Mouse (Mus musculus) kidney, postnatal 0 days (tissue): ENCODE measurements around the gene Clec2l. TPM values are rescaled to one million over a fixed set of nuclear protein-coding genes. Genes with fewer than 3 reads are reported as not detected.

Experiments used
- ATAC-seq: fragments of 200-750 bp; cut with Nextera tagmentation; replicated peaks from 2 replicates; pipeline ENCODE4 v1.8.0; 2017; ENCODE audit warnings: low read depth, moderate number of reproducible peaks, moderate TSS enrichment, moderate library complexity; ENCODE audit not compliant: low FRiP score
- DNase-seq: peaks from one replicate; pipeline ENCODE4 v3.0.0-alpha.2; 2016; ENCODE audit warnings: low spot score
- H3K27ac ChIP-seq: fragments of 300-500 bp; sonication (generic); 2 replicates; pipeline ENCODE4 v1.5.1; 2014; ENCODE audit warnings: mild to moderate bottlenecking
- H3K27me3 ChIP-seq: fragments of 300-500 bp; sonication (generic); 2 replicates; pipeline ENCODE4 v1.6.1; 2014; ENCODE audit warnings: low read length, mixed read lengths; ENCODE audit not compliant: insufficient read depth
- H3K36me3 ChIP-seq: fragments of 300-500 bp; sonication (generic); 2 replicates; pipeline ENCODE4 v1.6.1; 2014; ENCODE audit warnings: low read length, mixed read lengths; ENCODE audit not compliant: insufficient read depth
- H3K4me1 ChIP-seq: fragments of 300-500 bp; sonication (generic); replicated peaks from 2 replicates; pipeline ENCODE4 v1.6.1; 2014; ENCODE audit warnings: antibody characterized with exemption, low read length, mixed read lengths; ENCODE audit not compliant: insufficient read depth
- H3K4me2 ChIP-seq: fragments of 300-500 bp; sonication (generic); 2 replicates; pipeline ENCODE4 v1.6.1; 2014; ENCODE audit warnings: mild to moderate bottlenecking, low read length, moderate library complexity, mixed read lengths
- H3K4me3 ChIP-seq: fragments of 300-500 bp; sonication (generic); replicated peaks from 2 replicates; pipeline ENCODE4 v1.5.1; 2014; ENCODE audit warnings: low read depth, low read length
- H3K9ac ChIP-seq: fragments of 300-500 bp; sonication (generic); 2 replicates; pipeline ENCODE4 v1.6.1; 2014; ENCODE audit warnings: low read depth, low read length
- H3K9me3 ChIP-seq: fragments of 300-500 bp; sonication (generic); replicated peaks from 2 replicates; pipeline ENCODE4 v1.6.1; 2016; ENCODE audit warnings: low read length, inconsistent platforms, mixed read lengths
- CTCF ChIP-seq: IDR thresholded peaks from 2 replicates; pipeline ENCODE4 v1.5.1; 2016; ENCODE audit warnings: antibody characterized with exemption, low read depth, mild to moderate bottlenecking, moderate library complexity
- WGBS: fragments of 180-500 bp; shearing (Covaris S2); extraction: QIAGEN DNeasy Blood & Tissue Kit; methylation state at CpG from one replicate; pipeline ENCODE4 v1.1.7; 2014; 5-methylcytosine and 5-hydroxymethylcytosine counted together
- polyA plus RNA-seq: library from polyadenylated mRNA; unstranded; fragments of >200 nt; fragmentation: Nextera tagmentation; extraction: Ambion mirVana; gene quantifications from 2 replicates; pipeline ENCODE4 v1.2.1, GENCODE M21; 2015

Clec2l gene
- polyA plus RNA-seq, 1 experiment from 2014 or later, result 1.6 TPM

DNA sequence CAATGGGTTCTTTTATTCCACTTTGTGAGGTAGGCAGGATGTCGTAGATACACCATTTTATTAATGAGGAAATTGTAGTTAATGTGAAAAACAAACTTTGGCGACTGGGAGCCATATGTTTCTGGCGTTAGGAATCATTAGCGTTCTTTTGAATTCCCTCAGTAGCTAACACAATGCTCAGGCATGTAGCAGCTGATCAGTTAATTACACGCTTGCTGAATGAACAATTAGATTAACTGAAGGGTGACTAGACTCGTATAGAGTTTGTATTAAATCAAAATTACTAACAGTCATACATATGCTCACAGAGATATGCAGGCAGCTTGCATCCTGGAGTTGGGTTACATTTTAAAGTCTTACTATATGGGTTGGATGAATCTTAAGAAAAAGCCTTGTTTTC lies 56.4 kb downstream of the Clec2l start:
- Histone ChIP-seq H3K9me3 (no peaks in the 10 kb centered on the region), H3K36me3 (peaks cover 62% of the 10 kb centered on the region), H3K9ac (no peak overlapping the region), H3K27ac (no peak overlapping the region), H3K4me3 (no peak overlapping the region), H3K4me2 (no peak overlapping the region), H3K27me3 (no peaks in the 10 kb centered on the region), H3K4me1 (no peaks in the 10 kb centered on the region)
- ATAC-seq, result no peak
- no peak for TF ChIP-seq CTCF
- DNase-seq, result no peak
- WGBS, result 82% methylated on average over 6 of the region's 6 CpGs

DNA sequence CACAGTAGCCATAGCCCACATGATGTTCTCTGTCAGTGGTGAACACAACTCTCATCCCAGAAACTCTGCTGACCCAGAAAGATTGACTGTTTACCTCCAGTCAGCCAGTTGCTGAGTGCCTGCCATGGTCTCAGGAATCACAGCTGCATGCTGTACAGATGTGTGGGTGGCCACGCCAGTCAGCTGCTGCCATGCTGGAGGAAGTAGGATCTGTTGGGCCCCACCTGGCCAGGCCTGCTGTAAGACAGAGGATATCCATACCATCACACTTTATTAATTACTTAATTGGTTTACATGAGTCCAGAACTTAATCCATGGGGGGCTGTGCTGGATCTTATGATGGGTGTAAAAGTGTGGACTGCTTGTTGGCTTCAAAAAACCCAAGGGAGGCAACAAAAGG lies 58.5 kb downstream of the Clec2l start:
- H3K4me1 ChIP-seq, result no peaks in the 10 kb centered on the region
- no peak overlapping the region for H3K4me3 ChIP-seq
- no peak overlapping the region for H3K4me2 ChIP-seq
- no peaks in the 10 kb centered on the region for H3K27me3 ChIP-seq
- no peaks in the 10 kb centered on the region for H3K9me3 ChIP-seq
- WGBS, result 76% methylated on average over 1 of the region's 1 CpGs
- no peak overlapping the region for H3K9ac ChIP-seq
- H3K36me3 ChIP-seq, result peaks cover 52% of the 10 kb centered on the region
- TF ChIP-seq CTCF, result no peak
- no peak overlapping the region for H3K27ac ChIP-seq
- ATAC-seq, result no peak
- no peak for DNase-seq

DNA sequence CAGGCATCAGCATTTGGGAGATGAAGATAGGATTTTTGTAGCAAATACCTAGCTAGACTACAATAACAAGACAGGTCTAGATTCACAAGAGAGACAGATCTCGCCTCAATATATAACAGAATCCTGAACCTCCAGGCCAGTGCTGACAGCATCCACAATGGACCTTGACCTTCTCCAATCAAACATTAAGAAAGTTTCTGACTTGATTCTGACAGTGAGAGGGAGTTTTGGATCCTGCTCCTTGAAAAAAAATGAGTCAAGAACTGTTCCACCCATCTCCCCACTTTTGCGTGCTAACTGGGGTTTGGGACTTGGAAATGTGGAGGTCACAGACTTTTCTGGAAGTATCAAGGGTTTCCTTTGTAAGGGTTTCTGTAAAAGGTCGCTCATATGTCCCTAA lies 62.6 kb downstream of the Clec2l start:
- Histone ChIP-seq H3K4me3 (no peak overlapping the region), H3K9ac (no peak overlapping the region), H3K27ac (no peak overlapping the region), H3K36me3 (peaks cover 39% of the 10 kb centered on the region), H3K4me2 (no peak overlapping the region), H3K27me3 (no peaks in the 10 kb centered on the region), H3K4me1 (no peaks in the 10 kb centered on the region), H3K9me3 (no peaks in the 10 kb centered on the region)
- whole genome bisulfite sequencing, result 93% methylated on average over 3 of the region's 3 CpGs
- TF ChIP-seq CTCF, result no peak
- ATAC-seq (no peak), DNase-seq (no peak)

Other genes starting within 250 kb of the Clec2l start
- 8.1 and 8.3 TPM in 2 replicates for gene Ubn2, start 229.1 kb upstream of the Clec2l start, polyA plus RNA-seq
- 260 and 288 TPM in 2 replicates for gene Fmc1, start 129.6 kb upstream of the Clec2l start, polyA plus RNA-seq
- 29.9 and 33.4 TPM in 2 replicates for gene Luc7l2, start 111.7 kb upstream of the Clec2l start, polyA plus RNA-seq
- gene Klrg2, start 25.8 kb upstream of the Clec2l start, polyA plus RNA-seq, result 0.82 and 1.4 TPM in 2 replicates
- 9.7 and 10.5 TPM in 2 replicates for gene Tbxas1, start 212.3 kb downstream of the Clec2l start, polyA plus RNA-seq
- gene Hipk2, start 213.1 kb downstream of the Clec2l start, polyA plus RNA-seq, result 20.4 and 23.1 TPM in 2 replicates